Mouse (Mus musculus) liver, postnatal 0 days (tissue): Measurements from ENCODE around the gene Rbfox2. TPM values are rescaled to one million over a fixed set of nuclear protein-coding genes. Genes with fewer than 3 reads are reported as not detected.

Experiments used
- ATAC-seq: fragments of 200-750 bp; cut with Nextera tagmentation; 2 replicates; pipeline ENCODE4 v1.8.0; 2017; ENCODE audit warnings: mild to moderate bottlenecking, moderate library complexity
- DNase-seq: peaks from one replicate; pipeline ENCODE4 v3.0.0-alpha.2; 2016
- H3K27ac ChIP-seq: fragments of 300-500 bp; sonication (generic); 2 replicates; pipeline ENCODE4 v1.5.1; 2014; ENCODE audit warnings: antibody characterized with exemption, moderate library complexity, mild to moderate bottlenecking, low read depth
- H3K27me3 ChIP-seq: fragments of 300-500 bp; sonication (generic); 2 replicates; pipeline ENCODE4 v1.6.1; 2014; ENCODE audit warnings: low read length, control low read depth, mixed read lengths; ENCODE audit not compliant: insufficient read depth
- H3K36me3 ChIP-seq: fragments of 300-500 bp; sonication (generic); replicated peaks from 2 replicates; pipeline ENCODE4 v1.6.1; 2014; ENCODE audit warnings: mild to moderate bottlenecking, control low read depth, low read length, moderate library complexity, mixed read lengths; ENCODE audit not compliant: insufficient read depth
- H3K4me1 ChIP-seq: fragments of 300-500 bp; sonication (generic); 2 replicates; pipeline ENCODE4 v1.6.1; 2014; ENCODE audit warnings: antibody characterized with exemption, mild to moderate bottlenecking, control low read depth; ENCODE audit not compliant: insufficient read depth
- H3K4me2 ChIP-seq: fragments of 300-500 bp; sonication (generic); 2 replicates; pipeline ENCODE4 v1.6.1; 2014; ENCODE audit warnings: low read depth, mild to moderate bottlenecking, low read length, moderate library complexity, mixed read lengths
- H3K4me3 ChIP-seq: fragments of 300-500 bp; sonication (generic); 2 replicates; pipeline ENCODE4 v1.5.1; 2014; ENCODE audit warnings: low read depth, low read length
- H3K9ac ChIP-seq: fragments of 300-500 bp; sonication (generic); replicated peaks from 2 replicates; pipeline ENCODE4 v1.6.1; 2014; ENCODE audit warnings: mild to moderate bottlenecking, moderate library complexity
- H3K9me3 ChIP-seq: fragments of 300-500 bp; sonication (generic); 2 replicates; pipeline ENCODE4 v1.6.1; 2016; ENCODE audit warnings: mild to moderate bottlenecking, control low read depth, low read length, mixed read lengths
- CTCF ChIP-seq: sonication (generic); IDR thresholded peaks from 2 replicates; pipeline ENCODE4 v1.5.1; 2016; ENCODE audit warnings: antibody characterized with exemption, low read depth
- EP300 ChIP-seq: IDR thresholded peaks from 2 replicates; pipeline ENCODE4 v1.6.1; 2016; ENCODE audit warnings: antibody characterized with exemption, low read depth, mild to moderate bottlenecking
- WGBS: fragments of 180-500 bp; shearing (Covaris S2); extraction: QIAGEN DNeasy Blood & Tissue Kit; methylation state at CpG from one replicate; pipeline ENCODE4 v1.1.7; 2014; ENCODE audit not compliant: insufficient replicate concordance; 5-methylcytosine and 5-hydroxymethylcytosine counted together
- polyA plus RNA-seq: library from polyadenylated mRNA; unstranded; fragments of >200 nt; fragmentation: Nextera tagmentation; extraction: Ambion mirVana; gene quantifications from 2 replicates; pipeline ENCODE4 v1.2.1, GENCODE M21; 2015

Rbfox2 gene
- polyA plus RNA-seq, 1 experiment from 2014 or later: 6.9 TPM

GRCm38 (mm10) chr15:77244634-77245033 lies 62.2 kb downstream of the Rbfox2 start:
- no peak for DNase-seq
- Histone ChIP-seq H3K9me3 (no peaks in the 10 kb centered on the region), H3K36me3 (no peaks in the 10 kb centered on the region), H3K27ac (peak overlapping the region; percentile 92), H3K9ac (no peak overlapping the region), H3K4me3 (no peak overlapping the region), H3K27me3 (no peaks in the 10 kb centered on the region), H3K4me2 (no peak overlapping the region), H3K4me1 (peaks cover 19% of the 10 kb centered on the region)
- WGBS: 61% methylated on average over 5 of the region's 5 CpGs
- ATAC-seq: peak; percentile 21; the same call in 1 of the 2 replicates
- TF ChIP-seq EP300 (no peak), CTCF (no peak)

GRCm38 (mm10) chr15:77243876-77244560 lies 62.8 kb downstream of the Rbfox2 start:
- peak; percentile 74 for TF ChIP-seq EP300
- no peak for TF ChIP-seq CTCF
- H3K27ac ChIP-seq: peak overlapping the region; percentile 92
- no peak overlapping the region for H3K9ac ChIP-seq
- peak; percentile 94 for ATAC-seq
- H3K4me2 ChIP-seq: no peak overlapping the region
- H3K9me3 ChIP-seq: no peaks in the 10 kb centered on the region
- no peaks in the 10 kb centered on the region for H3K27me3 ChIP-seq
- H3K4me3 ChIP-seq: no peak overlapping the region
- peaks cover 21% of the 10 kb centered on the region for H3K4me1 ChIP-seq
- peak; percentile 36 for DNase-seq
- no peaks in the 10 kb centered on the region for H3K36me3 ChIP-seq
- 65% methylated on average over 5 of the region's 5 CpGs for WGBS

- ATAC-seq (no peak), DNase-seq (no peak)
- Histone ChIP-seq H3K27me3 (no peaks in the 10 kb centered on the region), H3K36me3 (no peaks in the 10 kb centered on the region), H3K27ac (no peak overlapping the region), H3K9me3 (no peaks in the 10 kb centered on the region), H3K4me3 (no peak overlapping the region), H3K9ac (no peak overlapping the region), H3K4me2 (no peak overlapping the region), H3K4me1 (peaks cover 28% of the 10 kb centered on the region)
- TF ChIP-seq EP300 (no peak), CTCF (no peak)
- WGBS: 69% methylated on average over 4 of the region's 4 CpGs
Measured at GRCm38 (mm10) chr15:77240607-77241006, 66.2 kb downstream of the Rbfox2 start.

- Histone ChIP-seq H3K36me3 (no peaks in the 10 kb centered on the region), H3K9me3 (no peaks in the 10 kb centered on the region), H3K27ac (peak overlapping the region; percentile 9; the same call in 1 of the 2 replicates), H3K27me3 (no peaks in the 10 kb centered on the region), H3K4me3 (no peak overlapping the region), H3K4me2 (no peak overlapping the region), H3K9ac (no peak overlapping the region), H3K4me1 (peaks cover 28% of the 10 kb centered on the region)
- ATAC-seq (no peak), DNase-seq (no peak)
- WGBS: 58% methylated on average over 4 of the region's 4 CpGs
- TF ChIP-seq CTCF (no peak), EP300 (no peak)
Measured at GRCm38 (mm10) chr15:77239564-77239963, 67.2 kb downstream of the Rbfox2 start.

- 45% methylated on average over 1 of the region's 1 CpGs for WGBS
- H3K9me3 ChIP-seq: no peaks in the 10 kb centered on the region
- H3K4me2 ChIP-seq: no peak overlapping the region
- ATAC-seq (no peak), DNase-seq (no peak)
- no peak for TF ChIP-seq CTCF
- TF ChIP-seq EP300: no peak
- H3K27me3 ChIP-seq: no peaks in the 10 kb centered on the region
- H3K4me3 ChIP-seq: no peak overlapping the region
- peaks cover 30% of the 10 kb centered on the region for H3K4me1 ChIP-seq
- no peaks in the 10 kb centered on the region for H3K36me3 ChIP-seq
- H3K9ac ChIP-seq: no peak overlapping the region
- H3K27ac ChIP-seq: no peak overlapping the region
Measured at GRCm38 (mm10) chr15:77237661-77238060, 69.1 kb downstream of the Rbfox2 start.

GRCm38 (mm10) chr15:77236055-77236567 lies 70.7 kb downstream of the Rbfox2 start:
- 7% methylated on average over 7 of the region's 7 CpGs for WGBS
- Histone ChIP-seq H3K36me3 (no peaks in the 10 kb centered on the region), H3K4me3 (no peak overlapping the region), H3K27me3 (no peaks in the 10 kb centered on the region), H3K9me3 (no peaks in the 10 kb centered on the region), H3K4me2 (no peak overlapping the region), H3K4me1 (peaks cover 24% of the 10 kb centered on the region), H3K9ac (no peak overlapping the region), H3K27ac (peak overlapping the region; percentile 40; the same call in 1 of the 2 replicates)
- no peak for TF ChIP-seq CTCF
- TF ChIP-seq EP300: no peak
- peak; percentile 53 for ATAC-seq
- DNase-seq: no peak

- TF ChIP-seq CTCF (no peak), EP300 (no peak)
- H3K4me1 ChIP-seq: peaks cover 22% of the 10 kb centered on the region
- ATAC-seq (no peak), DNase-seq (no peak)
- 82% methylated on average over 4 of the region's 4 CpGs for WGBS
- no peaks in the 10 kb centered on the region for H3K9me3 ChIP-seq
- no peaks in the 10 kb centered on the region for H3K36me3 ChIP-seq
- no peak overlapping the region for H3K9ac ChIP-seq
- H3K27ac ChIP-seq: no peak overlapping the region
- no peak overlapping the region for H3K4me3 ChIP-seq
- no peaks in the 10 kb centered on the region for H3K27me3 ChIP-seq
- no peak overlapping the region for H3K4me2 ChIP-seq
Measured at GRCm38 (mm10) chr15:77235551-77235950, 71.3 kb downstream of the Rbfox2 start.
